Mouse (Mus musculus) brain, adult 2 months (tissue): ENCODE results near the gene Mup16.
"Not testable (repeated sequence)": the region's sequence is repeated elsewhere in the genome, so short reads cannot be mapped to it uniquely, and the experiment has no call there.

ENCODE experiments used
- DNase-seq: peaks from one replicate; pipeline ENCODE4 v3.0.0; 2011; ENCODE audit warnings: low read depth, low spot score

Gene Mup16

DNA sequence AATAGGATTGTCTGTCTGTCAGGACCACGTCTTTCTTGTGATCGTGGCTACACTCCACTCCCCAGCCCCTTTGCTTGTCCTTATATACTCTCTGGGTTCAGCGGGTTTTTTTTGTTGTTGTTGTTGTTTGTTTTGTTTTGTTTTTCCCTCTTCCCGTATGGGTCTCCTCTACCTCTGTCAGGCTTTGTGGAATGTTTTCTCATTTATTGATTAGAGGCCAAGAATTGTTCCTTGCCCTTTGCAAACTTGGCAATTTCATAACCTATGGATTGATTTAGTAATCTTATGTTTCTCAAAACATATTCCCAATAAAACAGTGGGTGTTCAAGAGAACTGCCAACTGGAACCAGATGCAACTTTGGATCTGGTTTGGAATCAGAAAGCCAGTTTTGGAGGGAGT, at the start of gene Mup16:
TSS of gene Mup16 (minus strand) at position 101 of the 400 bp plus-strand sequence.
- DNase-seq: not testable (repeated sequence)

DNA sequence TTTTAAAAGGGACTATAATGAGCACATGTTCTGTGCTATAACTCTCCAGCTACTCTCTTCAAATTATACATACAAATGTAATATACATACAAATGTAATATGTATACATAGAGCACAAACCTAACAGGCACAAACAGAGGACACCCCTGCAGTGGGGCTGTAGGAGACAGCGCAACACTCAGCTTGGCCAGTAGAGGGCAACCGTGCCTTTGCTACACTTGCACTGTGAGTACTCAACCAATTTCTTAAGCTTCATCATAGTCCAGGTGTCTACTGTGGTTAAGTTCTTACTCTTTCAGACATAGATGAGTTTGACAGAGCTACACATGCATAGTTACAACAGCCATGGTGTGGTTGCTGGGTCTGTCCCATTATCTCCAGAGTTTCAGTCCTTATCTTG, 36.6 kb upstream of the Mup16 start:
- DNase-seq: peak; percentile 1
